Mouse (Mus musculus): ENCODE data around the gene Tcerg1l.

DNA sequence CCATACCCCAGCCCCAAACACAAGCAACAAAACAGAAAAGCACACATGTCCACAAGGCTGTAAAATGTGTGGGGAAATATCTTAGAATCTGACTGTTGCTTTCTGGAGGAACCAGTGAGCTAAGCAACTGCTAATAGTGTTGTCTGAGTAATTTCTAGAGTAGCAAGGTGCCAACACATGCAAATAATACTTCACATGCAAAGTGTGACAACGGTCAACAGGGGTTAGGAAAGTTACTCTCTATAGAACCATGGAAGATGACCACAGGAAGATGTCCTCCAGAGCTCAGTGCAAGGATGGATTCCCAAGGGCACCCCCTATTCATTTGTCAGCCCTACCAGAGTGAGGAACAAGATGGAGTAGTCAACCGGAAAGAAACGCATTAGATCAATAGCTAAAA is 18.3 kb downstream of the Tcerg1l start:
- TF ChIP-seq CTCF (IDR thresholded peaks at IDR 0.05; ENCODE audit: borderline replicate concordance, insufficient read depth, low read length), result no peak
- no peak for TF ChIP-seq POLR2A (IDR thresholded peaks at IDR 0.05; ENCODE audit: low read depth, low read length)
